Mouse (Mus musculus) adrenal gland, postnatal 36 days (tissue): ENCODE data around the gene C1qtnf2. TPM values are rescaled to one million over a fixed set of nuclear protein-coding genes. Genes with fewer than 3 reads are reported as not detected.

ENCODE experiments used
- DNase-seq, 2 experiments: peaks; one replicate each; pipeline ENCODE4 v3.0.0; 2021; ENCODE audit warnings: mixed read lengths in 1 of 2
- long read RNA-seq, 2 experiments: library from polyadenylated mRNA; stranded (forward); transcript quantifications; one replicate each; pipeline ENCODE4 v2.0.0; 2021; ENCODE audit warnings: borderline sequencing depth in 2 of 2
- total RNA-seq, 2 experiments: library from RNA; stranded (reverse); gene quantifications; 2 replicates each; pipeline ENCODE4 v1.2.3; 2021

The C1qtnf2 gene
- 10 to 100 TPM in 1 of 2 experiments, 1 to 10 TPM in 1; 4.7 to 11.3 TPM for total RNA-seq
- long read RNA-seq, experiment 1, transcript C1qtnf2-201 (4 exons, 1,211 nt): major isoform, 8 of 10 reads
- long read RNA-seq, experiment 1, partial matches to known transcripts: 0 of 10 reads
- long read RNA-seq, experiment 1, other reads (novel, unspliced or antisense): 1 of 10 reads
- long read RNA-seq, experiment 2, partial matches to known transcripts: 0 of 2 reads
- long read RNA-seq, experiment 2, other reads (novel, unspliced or antisense): 0 of 2 reads

DNA sequence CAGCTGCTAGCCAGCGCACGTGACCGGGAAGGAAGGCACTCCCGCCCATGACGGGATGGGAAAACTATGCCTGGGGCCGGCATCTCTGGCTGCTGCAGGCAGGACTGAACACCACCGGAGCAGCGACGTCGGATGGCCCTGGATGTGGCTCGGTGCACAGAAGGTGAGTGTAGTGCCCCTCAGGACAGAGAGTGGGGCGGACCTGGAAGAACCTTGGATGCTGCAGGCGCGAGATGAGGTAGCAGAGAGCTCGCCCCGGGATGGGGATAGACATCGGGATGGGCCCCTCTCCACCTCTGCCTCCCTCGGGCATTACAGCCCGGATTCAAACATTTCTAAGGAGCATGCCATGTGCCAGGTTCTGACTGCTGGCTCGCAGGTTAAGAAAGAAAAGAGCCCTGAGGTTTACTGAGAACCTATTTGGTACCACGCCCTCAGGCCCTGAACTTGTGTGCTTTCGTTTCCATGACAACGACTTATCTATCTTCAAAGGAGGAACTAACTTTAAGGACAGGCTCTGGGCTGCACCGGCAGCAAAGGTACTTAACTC, at the start of gene C1qtnf2:
Gene C1qtnf2, plus strand, starts transcription at position 52 of the 550 bp plus-strand sequence.
- peak; percentile 69 to 76 for DNase-seq

DNA sequence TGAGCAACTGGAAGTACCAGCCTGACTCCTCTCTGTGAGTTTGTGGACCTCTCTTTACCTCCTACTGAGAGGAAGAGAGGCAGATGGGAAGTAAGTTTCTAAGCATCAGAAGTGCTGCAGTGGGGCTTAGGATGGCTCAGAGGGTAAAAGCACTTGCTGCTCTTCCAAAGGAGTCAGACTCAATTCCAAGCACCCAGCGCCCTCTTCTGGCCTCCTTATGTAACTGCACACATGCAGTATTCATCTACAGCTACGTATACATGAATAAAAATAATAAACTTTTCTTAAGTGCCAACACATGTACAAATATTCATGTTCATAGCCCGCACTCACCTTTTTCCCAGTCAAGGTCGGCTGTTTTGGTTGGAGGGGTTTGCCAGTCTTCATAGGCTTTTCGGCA, 49.7 kb upstream of the C1qtnf2 start:
- DNase-seq: no peak

DNA sequence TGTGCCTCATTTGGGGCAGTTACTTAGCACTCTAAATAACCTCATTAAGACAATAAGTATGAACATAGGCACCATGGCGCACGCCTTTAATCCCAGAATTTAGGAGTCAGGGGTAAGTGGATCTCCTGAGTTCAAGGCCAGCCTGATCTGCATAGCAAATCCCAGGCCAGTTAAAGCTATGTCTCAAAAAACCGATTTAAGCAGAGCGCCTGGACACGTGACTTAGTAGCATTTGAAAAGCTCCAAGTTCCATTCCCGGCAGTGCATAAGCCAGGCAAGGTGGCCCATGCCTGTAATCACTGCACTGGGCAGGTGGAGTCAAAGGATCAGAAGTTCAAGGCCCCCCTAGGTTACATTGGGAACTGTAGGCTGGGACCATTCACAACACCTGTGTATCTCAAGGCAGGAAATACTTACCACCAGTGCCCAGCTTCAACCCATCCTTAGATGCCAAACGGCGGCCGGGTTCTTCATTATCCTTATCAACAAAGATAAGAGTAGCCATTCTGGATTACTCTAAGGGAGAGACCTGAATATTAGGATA, 48.8 kb upstream of the C1qtnf2 start:
- DNase-seq: no peak

DNA sequence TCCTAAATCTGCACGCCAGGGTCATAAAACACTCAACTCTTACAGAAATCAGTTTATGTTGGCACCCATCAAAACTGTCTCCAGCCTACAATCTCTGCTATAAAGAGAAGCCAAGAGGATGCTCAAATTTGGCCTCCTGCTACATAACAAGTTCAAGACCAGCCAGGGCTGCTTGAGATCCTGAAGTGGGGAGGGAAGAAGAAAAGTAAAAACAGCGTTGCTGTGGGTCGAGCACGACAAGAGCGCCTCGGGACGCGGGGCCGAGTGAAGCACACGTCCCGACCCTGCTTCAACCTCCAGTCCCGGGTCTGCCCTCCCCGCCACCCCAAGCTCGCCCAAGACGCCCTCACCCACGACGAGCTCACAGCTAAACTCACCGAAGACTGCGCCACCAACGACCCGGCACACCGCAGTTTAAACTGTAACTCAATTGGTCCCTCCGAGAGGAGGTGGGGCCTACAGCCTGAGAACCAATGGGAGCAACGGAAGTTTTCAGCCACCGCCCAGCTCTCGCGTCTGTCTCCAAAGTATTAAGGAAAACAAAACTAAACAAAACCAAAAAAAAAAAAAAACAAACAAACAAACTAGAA, 48.2 kb upstream of the C1qtnf2 start, which contains the start of gene Pttg1:
Gene Pttg1, minus strand, starts transcription at position 428 of the 590 bp plus-strand sequence.
- peak; percentile 86 to 90 for DNase-seq

DNA sequence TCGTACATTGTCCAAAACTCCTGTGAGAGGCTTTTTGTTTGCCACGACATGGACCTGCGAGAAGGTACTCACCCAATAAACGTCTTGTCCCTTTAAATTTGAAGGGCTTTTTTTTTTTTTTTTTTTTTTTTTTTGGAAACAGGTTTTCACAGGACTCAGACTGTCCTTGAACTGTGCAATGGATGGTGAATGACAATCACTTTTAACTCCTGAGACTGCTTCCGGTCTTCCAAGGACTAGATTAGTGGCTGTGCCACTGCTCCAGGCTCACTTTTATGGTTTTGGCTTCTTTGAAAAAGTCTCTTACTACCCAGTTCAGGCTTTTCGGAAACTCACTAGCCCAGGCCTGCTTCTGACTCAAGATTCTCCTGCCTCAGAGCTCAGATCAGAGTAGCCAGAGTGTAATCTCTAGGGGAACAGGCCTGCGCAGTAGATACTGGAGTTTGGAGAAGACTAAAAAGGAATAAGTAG, 47.6 kb upstream of the C1qtnf2 start:
- DNase-seq: peak; percentile 26 to 35

- peak; percentile 73 to 80 for DNase-seq
Observed at GRCm38 (mm10) chr11:43433254-43434023, 40.6 kb upstream of the C1qtnf2 start, which contains the start of gene Slu7. Slu7 (plus strand) TSS chr11:43433744.

DNA sequence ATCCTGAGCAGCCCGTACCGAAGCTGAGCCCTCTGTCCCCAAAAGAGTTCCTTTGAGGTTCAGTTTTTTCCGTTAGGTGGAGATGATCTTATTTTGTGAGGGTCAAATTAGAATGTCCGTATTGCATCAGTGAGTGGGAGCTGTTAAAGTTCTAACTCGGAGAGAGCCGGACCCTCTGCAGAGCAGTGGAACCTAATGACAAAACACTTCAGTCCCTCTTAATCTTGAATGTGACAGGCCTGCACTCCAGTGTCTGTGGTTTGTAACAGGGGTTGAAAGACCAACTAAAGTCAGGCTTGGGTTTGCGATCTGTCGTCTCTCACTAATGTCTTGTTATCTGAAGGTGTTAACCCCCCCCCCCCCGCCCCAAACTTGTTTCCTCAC, 40.1 kb upstream of the C1qtnf2 start:
- no peak for DNase-seq

- DNase-seq: no peak
Observed at GRCm38 (mm10) chr11:43441121-43441520, 33.0 kb upstream of the C1qtnf2 start.

GRCm38 (mm10) chr11:43443183-43443582, 30.9 kb upstream of the C1qtnf2 start:
- no peak for DNase-seq

DNA sequence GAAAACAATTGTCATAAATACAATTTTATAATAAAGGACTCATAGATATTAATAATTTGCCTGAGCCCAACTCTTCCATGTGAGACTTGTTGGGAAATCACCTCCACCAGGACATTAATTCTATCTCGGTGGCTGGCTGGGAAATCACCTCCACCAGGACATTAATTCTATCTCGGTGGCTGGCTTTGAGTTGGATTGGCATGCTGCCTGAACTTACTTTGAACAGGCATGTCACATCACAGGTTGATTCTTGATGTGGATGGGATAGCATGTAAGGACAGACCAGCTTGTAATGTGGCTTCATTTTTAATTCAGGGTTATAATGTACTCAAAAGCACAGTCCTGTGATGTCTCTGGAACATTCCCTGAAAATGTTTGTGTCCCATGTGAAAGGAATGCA, 24.2 kb upstream of the C1qtnf2 start:
- DNase-seq: no peak

DNA sequence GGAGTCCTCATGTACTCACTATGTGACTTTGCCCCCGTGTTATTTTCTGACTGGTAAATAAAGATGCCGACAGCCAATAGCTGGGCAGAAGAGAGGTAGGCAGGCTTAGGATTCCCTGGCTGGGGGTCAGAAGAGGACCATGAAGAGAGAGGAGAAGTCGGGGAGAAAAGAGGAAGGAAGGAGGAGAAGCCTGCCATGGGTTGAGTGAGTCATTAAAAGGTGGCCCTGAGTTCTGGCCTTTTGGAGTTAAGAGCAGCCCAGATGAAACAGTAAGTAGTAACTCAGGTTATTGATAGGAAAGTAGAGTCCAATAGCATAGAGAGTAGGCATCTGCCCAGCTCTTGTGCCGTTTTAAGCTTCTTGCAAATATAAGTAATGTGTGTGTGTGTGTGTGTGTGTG, 22.8 kb upstream of the C1qtnf2 start:
- no peak for DNase-seq

- DNase-seq: no peak
Observed at GRCm38 (mm10) chr11:43452266-43452665, 21.8 kb upstream of the C1qtnf2 start.

DNA sequence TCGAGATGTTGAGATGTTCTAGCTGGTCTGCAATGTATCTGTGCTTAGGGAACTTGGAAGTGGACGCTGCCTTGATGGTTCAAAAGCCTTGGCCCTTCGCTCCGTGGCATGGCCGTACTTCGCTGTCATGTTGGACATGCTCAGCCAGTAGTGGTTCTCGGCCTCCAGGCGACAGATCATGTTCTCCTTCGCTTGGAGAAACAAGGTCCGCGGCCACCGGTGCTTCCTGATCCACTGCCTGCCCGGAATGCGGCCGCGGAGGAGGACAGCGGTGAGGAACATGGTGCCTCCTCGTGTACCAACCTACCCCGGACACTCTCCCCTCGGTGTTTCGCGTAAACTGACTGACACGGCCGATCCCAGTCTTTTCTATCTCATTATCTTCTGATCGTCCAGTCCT, 10.9 kb upstream of the C1qtnf2 start:
- DNase-seq: no peak

- no peak for DNase-seq
Observed at GRCm38 (mm10) chr11:43470118-43470517, 4.0 kb upstream of the C1qtnf2 start.

DNA sequence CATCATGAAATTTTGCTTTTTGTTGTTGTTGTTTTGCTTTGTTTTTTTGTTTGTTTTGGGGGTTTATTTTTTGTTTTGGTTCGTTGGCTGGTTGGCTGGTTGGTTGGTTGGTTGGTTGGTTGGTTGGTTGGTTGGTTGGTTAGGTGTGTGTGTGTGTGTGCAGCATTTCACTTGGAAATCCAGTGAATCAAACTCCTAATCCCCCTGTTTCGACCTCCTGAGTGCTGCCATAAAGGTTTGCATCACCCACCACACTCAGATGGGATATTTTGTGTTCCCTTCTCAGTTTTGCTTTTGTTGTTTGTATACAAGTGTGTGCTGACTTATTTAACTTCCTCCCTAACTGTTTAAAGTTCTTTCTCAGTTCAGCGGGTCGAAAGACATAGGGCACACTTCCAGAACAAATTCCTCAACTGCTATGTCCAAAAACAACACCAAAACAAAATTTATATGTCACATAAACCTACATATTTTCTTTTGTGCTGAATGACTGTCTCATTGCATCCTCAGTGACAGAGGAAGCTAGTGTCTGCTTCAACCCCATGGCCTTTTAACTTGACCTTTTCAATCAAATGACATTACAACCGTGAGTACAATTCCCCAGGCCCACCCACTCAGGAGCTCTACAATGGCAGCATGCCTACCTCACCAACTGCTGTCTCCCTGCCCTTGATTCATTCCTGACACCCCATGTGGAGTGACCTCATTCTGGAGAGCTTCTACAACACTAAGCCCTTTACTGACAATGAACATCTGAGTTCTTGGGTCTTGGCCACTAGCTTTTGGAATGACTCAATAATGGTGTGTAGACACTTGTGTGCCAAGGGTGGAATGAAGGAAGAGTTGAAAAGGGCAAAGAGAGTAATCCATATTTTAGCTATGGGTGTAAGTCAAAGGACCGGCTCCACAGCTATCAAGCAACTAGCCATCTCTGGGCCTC, 2.9 kb upstream of the C1qtnf2 start:
- no peak for DNase-seq

DNA sequence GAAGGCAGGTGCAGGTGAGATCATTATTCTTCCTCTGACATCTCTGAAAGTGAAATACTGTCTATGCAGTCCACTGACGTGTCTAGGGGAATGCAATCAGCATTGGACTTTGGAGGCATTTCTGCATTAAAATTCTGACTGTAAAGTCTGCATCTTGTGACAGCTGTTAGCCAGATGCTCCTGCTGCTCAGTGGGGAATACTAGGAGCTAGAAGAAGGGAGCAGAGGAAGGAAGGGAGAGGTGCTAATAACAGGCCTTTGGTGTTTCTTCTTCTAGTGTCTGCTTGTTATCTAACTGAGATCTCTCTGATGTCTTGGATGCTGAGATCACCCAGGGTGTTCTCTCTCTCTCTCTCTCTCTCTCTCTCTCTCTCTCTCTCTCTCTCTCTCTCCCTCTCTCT, 961 bp upstream of the C1qtnf2 start:
- DNase-seq: no peak

DNA sequence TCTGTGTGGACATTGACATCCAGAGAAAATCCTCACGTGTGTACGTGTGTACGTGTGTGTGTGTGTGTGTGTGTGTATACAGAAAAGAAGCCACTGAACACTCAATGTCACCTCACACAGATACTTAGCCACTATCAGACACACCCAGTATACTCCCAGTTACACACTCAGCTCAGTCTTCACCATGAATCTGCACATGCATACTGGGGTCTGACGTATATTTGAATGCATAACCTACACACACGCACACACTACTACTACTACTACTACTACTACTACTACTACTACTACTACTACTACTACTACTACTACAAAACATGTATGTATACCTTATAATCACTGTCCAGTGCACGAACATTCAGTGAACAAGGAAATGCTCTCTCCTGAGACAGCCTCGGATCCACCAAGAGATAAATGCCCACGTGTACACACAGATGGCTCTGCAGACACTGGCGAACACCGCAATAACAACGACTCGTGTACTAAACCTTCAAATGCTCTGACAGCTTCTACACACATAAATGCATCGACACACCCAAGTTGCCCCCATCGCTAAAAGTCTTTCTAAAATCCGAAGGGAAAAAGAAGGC, 346 bp upstream of the C1qtnf2 start:
- no peak for DNase-seq

DNA sequence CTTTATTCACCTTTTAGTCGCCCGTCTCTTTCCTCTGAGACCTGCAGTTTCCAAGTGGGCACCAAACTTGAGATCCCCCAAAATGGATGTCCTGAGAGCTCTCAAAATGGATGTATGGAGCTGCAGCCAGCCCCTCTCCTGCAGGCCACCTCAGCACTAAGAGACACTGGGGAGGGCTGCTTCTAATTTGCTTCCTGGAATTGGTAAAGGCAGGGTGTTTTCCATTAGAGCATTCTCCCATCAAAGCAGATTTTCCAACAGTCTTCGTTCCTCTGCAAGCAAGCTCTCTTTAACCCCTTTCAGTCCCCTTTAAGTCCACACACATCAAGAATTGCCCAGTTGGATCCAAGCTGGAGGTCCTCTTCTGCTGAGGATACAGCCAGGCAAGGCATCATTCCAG, 5.3 kb downstream of the C1qtnf2 start:
- no peak for DNase-seq

DNA sequence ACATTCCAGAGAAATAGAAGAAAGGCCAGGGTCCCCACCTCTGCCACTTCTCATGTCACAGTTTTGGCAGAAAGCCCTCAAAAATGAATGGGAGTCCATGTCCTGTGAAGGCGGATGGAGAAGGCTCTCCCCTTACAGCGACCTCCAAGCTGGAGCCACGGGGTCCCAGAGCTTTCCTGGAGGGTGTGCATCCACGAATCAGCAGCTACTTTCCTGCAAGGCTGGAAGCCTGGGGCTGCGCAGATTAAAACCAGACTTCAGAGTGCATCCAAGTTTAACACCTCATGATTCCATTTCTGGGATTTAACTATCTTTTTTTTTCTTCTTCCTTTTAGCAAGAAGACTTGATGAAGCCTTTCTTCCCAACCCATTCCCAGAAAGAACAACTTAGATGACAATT, 6.5 kb downstream of the C1qtnf2 start:
- no peak for DNase-seq

DNA sequence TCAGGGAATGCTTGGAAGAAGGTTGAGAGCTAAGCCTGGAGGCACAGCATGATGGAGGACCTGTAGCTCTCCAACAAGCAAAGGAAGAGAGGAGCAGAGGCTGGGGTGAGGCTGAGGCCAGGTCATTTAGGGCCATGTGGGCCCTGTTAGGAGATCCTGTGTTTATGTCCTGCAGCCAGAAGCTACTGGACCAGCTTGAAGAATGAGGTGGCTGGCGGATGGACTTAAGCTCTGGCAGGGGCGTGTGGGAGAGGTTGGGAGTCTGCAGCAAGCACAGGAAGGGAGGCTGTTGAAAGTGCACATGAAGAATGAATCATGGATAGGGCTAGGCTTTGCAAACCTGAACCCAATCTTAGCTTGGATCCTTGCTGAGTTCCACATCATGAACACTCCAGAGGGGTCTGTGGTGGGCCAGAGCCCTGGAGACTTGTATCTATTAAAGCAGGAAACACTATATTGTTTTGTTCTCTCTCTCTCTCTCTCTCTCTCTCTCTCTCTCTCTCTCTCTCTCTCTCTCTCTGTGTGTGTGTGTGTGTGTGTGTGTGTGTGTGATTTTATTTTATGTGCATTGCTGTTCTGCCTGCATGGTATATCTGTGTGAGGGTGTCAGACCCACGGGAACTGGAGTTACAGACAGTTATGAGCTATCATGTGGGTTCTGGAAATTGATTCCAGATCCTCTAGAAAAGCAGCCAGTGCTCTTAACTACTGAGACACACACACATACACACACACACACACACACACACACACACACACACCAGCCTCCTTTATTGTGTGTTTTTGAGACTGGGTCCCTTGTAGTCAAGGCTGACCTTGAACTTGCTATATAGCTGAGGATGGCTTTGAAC, 7.8 kb downstream of the C1qtnf2 start:
- no peak for DNase-seq
